Mouse (Mus musculus) T-helper 17 cell (primary cell): ENCODE data around the gene Megf8.

Experiments
- in situ Hi-C, 2 experiments: fragments of 300-600 bp; cut with MboI, MseI; formaldehyde crosslinking; loops; 1 replicate in 1 of 2; 2 replicates in 1 of 2; pipeline ENCODE4 v1.15.1; 2025; ENCODE audit warnings: high pct_unique_total_duplicates in 2 of 2

Megf8 gene

GRCm38 (mm10) chr7:25378181-25379100 lies 61.5 kb downstream of the Megf8 start:
- in situ Hi-C loops = loop anchor here in 1 of 2 experiments (25.0 kb wide), 2 partner anchors 1291 to 1809 kb away; partner anchors contain the start of genes BC024978, Gm21983, Mia and Rab4b

- in situ Hi-C loops = loop anchor here in 1 of 2 experiments (25.0 kb wide), 2 partner anchors 1292 to 1808 kb away; partner anchors contain the start of genes BC024978, Gm21983, Mia and Rab4b
Measured at GRCm38 (mm10) chr7:25379551-25380351, 62.8 kb downstream of the Megf8 start.

- in situ Hi-C loops = loop anchor here in 1 of 2 experiments (25.0 kb wide), 2 partner anchors 1293 to 1807 kb away; partner anchors contain the start of genes BC024978, Gm21983, Mia and Rab4b
Measured at GRCm38 (mm10) chr7:25380392-25381283, 63.7 kb downstream of the Megf8 start.

GRCm38 (mm10) chr7:25381284-25381680 lies 64.3 kb downstream of the Megf8 start:
- in situ Hi-C loops = loop anchor here in 1 of 2 experiments (25.0 kb wide), 2 partner anchors 1294 to 1806 kb away; partner anchors contain the start of genes BC024978, Gm21983, Mia and Rab4b

GRCm38 (mm10) chr7:25382541-25382940 lies 65.6 kb downstream of the Megf8 start:
- in situ Hi-C loops = loop anchor here in 1 of 2 experiments (25.0 kb wide), 2 partner anchors 1295 to 1805 kb away; partner anchors contain the start of genes BC024978, Gm21983, Mia and Rab4b

GRCm38 (mm10) chr7:25383385-25383784 lies 66.4 kb downstream of the Megf8 start:
- in situ Hi-C loops = loop anchor here in 1 of 2 experiments (25.0 kb wide), 2 partner anchors 1296 to 1804 kb away; partner anchors contain the start of genes BC024978, Gm21983, Mia and Rab4b

GRCm38 (mm10) chr7:25383891-25384290 lies 66.9 kb downstream of the Megf8 start:
- in situ Hi-C loops = loop anchor here in 1 of 2 experiments (25.0 kb wide), 2 partner anchors 1297 to 1803 kb away; partner anchors contain the start of genes BC024978, Gm21983, Mia and Rab4b

GRCm38 (mm10) chr7:25384318-25384717 lies 67.4 kb downstream of the Megf8 start:
- in situ Hi-C loops = loop anchor here in 1 of 2 experiments (25.0 kb wide), 2 partner anchors 1297 to 1803 kb away; partner anchors contain the start of genes BC024978, Gm21983, Mia and Rab4b

- in situ Hi-C loops = loop anchor here in 1 of 2 experiments (25.0 kb wide), 2 partner anchors 1298 to 1802 kb away; partner anchors contain the start of genes BC024978, Gm21983, Mia and Rab4b
Measured at GRCm38 (mm10) chr7:25384818-25385217, 67.9 kb downstream of the Megf8 start.

- in situ Hi-C loops = loop anchor here in 1 of 2 experiments (25.0 kb wide), 2 partner anchors 1298 to 1802 kb away; partner anchors contain the start of genes BC024978, Gm21983, Mia and Rab4b
Measured at GRCm38 (mm10) chr7:25385259-25385658, 68.3 kb downstream of the Megf8 start.

GRCm38 (mm10) chr7:25385850-25386555 lies 69.0 kb downstream of the Megf8 start:
- in situ Hi-C loops = loop anchor here in 1 of 2 experiments (25.0 kb wide), 2 partner anchors 1299 to 1801 kb away; partner anchors contain the start of genes BC024978, Gm21983, Mia and Rab4b

GRCm38 (mm10) chr7:25387811-25388440 lies 71.0 kb downstream of the Megf8 start:
- in situ Hi-C loops = loop anchor here in 1 of 2 experiments (25.0 kb wide), 2 partner anchors 1301 to 1799 kb away; partner anchors contain the start of genes BC024978, Gm21983, Mia and Rab4b

- in situ Hi-C loops = loop anchor here in 1 of 2 experiments (25.0 kb wide), 2 partner anchors 1302 to 1798 kb away; partner anchors contain the start of genes BC024978, Gm21983, Mia and Rab4b
Measured at GRCm38 (mm10) chr7:25388916-25389315, 72.0 kb downstream of the Megf8 start.

GRCm38 (mm10) chr7:25390054-25390770 lies 73.2 kb downstream of the Megf8 start:
- in situ Hi-C loops = loop anchor here (5.0 to 25.0 kb wide), 3 partner anchors 73 to 1797 kb away; partner anchors contain the start of genes BC024978 (in 1 of the 2), Gm21983 (in 1 of the 2), Megf8 (in 1 of the 2) and Mia (in 1 of the 2)

- in situ Hi-C loops = loop anchor here (5.0 to 25.0 kb wide), 3 partner anchors 74 to 1796 kb away; partner anchors contain the start of genes BC024978 (in 1 of the 2), Gm21983 (in 1 of the 2), Megf8 (in 1 of the 2) and Mia (in 1 of the 2)
Measured at GRCm38 (mm10) chr7:25390986-25391385, 74.0 kb downstream of the Megf8 start.

- in situ Hi-C loops = loop anchor here (5.0 to 25.0 kb wide), 3 partner anchors 75 to 1795 kb away; partner anchors contain the start of genes BC024978 (in 1 of the 2), Gm21983 (in 1 of the 2), Megf8 (in 1 of the 2) and Mia (in 1 of the 2)
Measured at GRCm38 (mm10) chr7:25391856-25392453, 75.0 kb downstream of the Megf8 start.
